Mouse (Mus musculus): ENCODE results near the gene Tcf7l1.

DNA sequence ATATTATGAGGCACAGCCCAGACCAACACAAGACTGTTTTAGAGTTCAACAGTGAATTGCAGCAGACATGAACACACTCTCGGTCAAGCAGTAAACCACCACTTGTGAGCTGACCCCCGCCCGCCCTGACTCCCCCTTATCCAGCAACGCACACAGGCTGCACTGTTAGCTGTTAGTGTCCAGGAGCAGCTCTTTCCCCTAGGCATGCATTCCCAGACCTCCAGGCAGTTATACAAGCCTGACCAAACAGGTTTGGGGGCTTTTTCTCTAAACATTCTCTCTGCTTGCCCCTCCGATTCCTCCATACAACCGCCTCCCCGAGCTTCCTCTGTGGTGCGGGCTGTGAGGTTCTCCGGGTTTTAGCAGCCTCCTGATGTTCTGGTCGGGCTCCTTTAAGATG is 112.0 kb downstream of the Tcf7l1 start:
- TF ChIP-seq GATA1 (IDR thresholded peaks at IDR 0.05; ENCODE audit: low read depth, low read length) (no peak), GABPA (IDR thresholded peaks at IDR 0.05; ENCODE audit: low read depth, low read length) (no peak)
